Mouse (Mus musculus): ENCODE measurements around the gene Atp13a4. TPM values are rescaled to one million over a fixed set of nuclear protein-coding genes. Genes with fewer than 3 reads are reported as not detected.

The Atp13a4 gene
- polyA plus RNA-seq, 1 experiment, result not detected

DNA sequence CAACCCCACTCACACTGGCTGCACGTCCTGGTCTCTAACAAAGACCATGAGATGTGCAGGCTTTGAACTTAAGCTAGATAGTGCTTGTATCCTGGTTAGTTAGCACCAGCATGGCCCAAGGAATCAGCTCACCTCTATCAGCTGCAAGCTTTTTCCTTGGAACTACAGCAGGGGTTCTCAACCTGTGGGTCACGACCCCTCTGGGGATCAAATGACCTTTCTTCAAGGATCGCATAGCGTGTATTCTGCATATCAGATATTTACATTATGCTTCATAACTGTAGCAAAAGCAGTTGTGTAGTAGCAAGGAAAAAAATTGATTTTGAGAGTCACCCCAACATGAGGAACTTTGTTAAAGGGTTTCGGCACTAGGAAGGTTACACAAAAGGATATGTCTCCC lies 15.0 kb upstream of the Atp13a4 start:
- no peaks in the 10 kb centered on the region for H3K4me1 ChIP-seq (ENCODE audit: control insufficient read depth, insufficient read depth, low read length)
- no peak overlapping the region for H3K27ac ChIP-seq (ENCODE audit: control insufficient read depth, insufficient read depth, low read depth, low read length, poor library complexity)
- H3K4me3 ChIP-seq (replicated peaks; ENCODE audit: control insufficient read depth, low read depth, low read length), result no peak overlapping the region
- no peak for TF ChIP-seq POLR2A (IDR thresholded peaks at IDR 0.05; ENCODE audit: borderline replicate concordance, control insufficient read depth, low read depth, low read length)
- TF ChIP-seq CTCF (IDR thresholded peaks at IDR 0.05; ENCODE audit: control insufficient read depth, insufficient read depth, low read length), result no peak
- 87% methylated on average over 5 of the region's 5 CpGs for WGBS

DNA sequence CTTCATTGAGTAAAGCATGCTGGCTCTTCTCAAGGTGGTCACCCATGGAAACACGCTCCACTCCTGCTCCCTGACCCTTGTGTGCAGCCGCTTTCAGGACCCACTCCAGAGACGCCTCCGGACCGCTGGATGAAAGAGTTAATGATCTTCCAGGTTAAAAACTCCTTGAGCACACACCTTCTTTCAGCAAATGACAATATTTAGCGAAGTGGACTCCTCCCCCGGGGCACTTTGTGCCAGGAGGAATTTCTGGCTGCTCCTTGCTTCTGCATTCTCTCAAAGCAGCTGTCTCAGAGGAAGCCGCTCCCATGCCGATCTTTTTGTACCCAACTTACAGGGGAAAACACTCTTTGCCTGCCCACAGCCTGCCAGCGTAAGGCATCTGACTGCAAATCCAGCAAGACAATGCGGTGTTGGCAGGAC lies 3.4 kb downstream of the Atp13a4 start:
- TF ChIP-seq POLR2A (IDR thresholded peaks at IDR 0.05; ENCODE audit: borderline replicate concordance, control insufficient read depth, low read depth, low read length), result no peak
- no peak for TF ChIP-seq CTCF (IDR thresholded peaks at IDR 0.05; ENCODE audit: control insufficient read depth, insufficient read depth, low read length)
- no peak overlapping the region for H3K27ac ChIP-seq (ENCODE audit: control insufficient read depth, insufficient read depth, low read depth, low read length, poor library complexity)
- H3K4me3 ChIP-seq (replicated peaks; ENCODE audit: control insufficient read depth, low read depth, low read length), result no peak overlapping the region
- no peaks in the 10 kb centered on the region for H3K4me1 ChIP-seq (ENCODE audit: control insufficient read depth, insufficient read depth, low read length)
- WGBS, result 84% methylated on average over 11 of the region's 11 CpGs

DNA sequence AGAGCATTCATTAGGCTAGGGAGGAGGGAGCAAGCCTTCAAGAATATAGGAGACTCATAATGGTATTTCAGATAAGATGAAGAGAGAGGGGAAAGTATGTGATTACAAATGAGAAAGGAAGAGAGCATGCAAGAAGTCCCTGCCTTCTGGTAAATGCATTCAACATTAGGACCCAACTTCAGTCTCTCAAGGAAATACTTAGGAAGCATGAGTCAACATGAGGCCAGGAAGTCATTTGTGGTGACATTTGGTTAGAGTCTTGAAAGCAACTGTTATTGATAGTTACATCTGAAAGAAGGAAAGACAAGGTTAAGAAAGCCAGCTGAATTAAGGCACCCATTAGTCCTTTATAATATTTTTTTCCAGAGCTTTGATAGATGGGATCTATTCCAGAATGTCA lies 4.8 kb downstream of the Atp13a4 start:
- Histone ChIP-seq H3K4me3 (replicated peaks; ENCODE audit: control insufficient read depth, low read depth, low read length) (no peak overlapping the region), H3K27ac (ENCODE audit: control insufficient read depth, insufficient read depth, low read depth, low read length, poor library complexity) (no peak overlapping the region), H3K4me1 (ENCODE audit: control insufficient read depth, insufficient read depth, low read length) (no peaks in the 10 kb centered on the region)
- TF ChIP-seq POLR2A (IDR thresholded peaks at IDR 0.05; ENCODE audit: borderline replicate concordance, control insufficient read depth, low read depth, low read length) (no peak), CTCF (IDR thresholded peaks at IDR 0.05; ENCODE audit: control insufficient read depth, insufficient read depth, low read length) (no peak)

DNA sequence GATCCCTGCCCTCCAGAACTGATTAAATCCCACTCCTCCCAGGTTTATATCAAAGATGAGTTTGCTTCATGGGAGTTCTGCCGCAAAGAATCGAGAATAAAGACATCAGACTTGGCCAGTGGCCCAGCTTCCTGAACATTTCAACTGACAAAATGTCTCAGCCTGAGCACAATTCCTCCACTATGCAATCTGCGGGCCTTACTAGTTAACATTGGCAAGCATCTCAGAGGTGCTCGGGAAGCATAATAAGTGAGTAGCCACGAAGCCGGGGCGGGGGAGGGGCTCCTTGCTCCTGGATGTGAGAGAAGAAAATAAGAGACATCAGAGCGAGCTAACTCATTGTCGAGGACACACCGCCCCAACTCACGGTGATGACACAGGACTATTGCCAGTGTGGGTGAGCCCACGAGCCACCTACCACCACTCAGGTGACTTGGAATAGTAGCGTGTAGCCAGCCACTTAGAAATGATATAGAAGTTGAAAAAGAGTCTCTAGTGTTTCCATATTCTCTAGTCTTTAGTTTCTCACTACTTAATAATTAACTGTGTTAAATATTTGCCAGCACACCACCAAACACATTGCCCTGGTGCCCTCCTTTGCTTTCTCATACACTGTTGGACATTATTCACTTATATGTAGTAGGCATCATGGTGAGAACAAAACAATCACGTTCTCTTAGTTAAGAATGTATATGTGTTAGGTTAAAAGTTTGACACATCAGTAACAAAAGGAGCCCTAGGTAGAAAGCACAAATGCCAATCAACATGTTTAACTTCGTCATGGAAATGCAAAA lies 8.1 kb downstream of the Atp13a4 start:
- no peaks in the 10 kb centered on the region for H3K4me1 ChIP-seq (ENCODE audit: control insufficient read depth, insufficient read depth, low read length)
- TF ChIP-seq POLR2A (IDR thresholded peaks at IDR 0.05; ENCODE audit: borderline replicate concordance, control insufficient read depth, low read depth, low read length) (no peak), CTCF (IDR thresholded peaks at IDR 0.05; ENCODE audit: control insufficient read depth, insufficient read depth, low read length) (no peak)
- H3K27ac ChIP-seq (ENCODE audit: control insufficient read depth, insufficient read depth, low read depth, low read length, poor library complexity), result no peak overlapping the region
- 78% methylated on average over 15 of the region's 15 CpGs for WGBS
- no peak overlapping the region for H3K4me3 ChIP-seq (replicated peaks; ENCODE audit: control insufficient read depth, low read depth, low read length)

DNA sequence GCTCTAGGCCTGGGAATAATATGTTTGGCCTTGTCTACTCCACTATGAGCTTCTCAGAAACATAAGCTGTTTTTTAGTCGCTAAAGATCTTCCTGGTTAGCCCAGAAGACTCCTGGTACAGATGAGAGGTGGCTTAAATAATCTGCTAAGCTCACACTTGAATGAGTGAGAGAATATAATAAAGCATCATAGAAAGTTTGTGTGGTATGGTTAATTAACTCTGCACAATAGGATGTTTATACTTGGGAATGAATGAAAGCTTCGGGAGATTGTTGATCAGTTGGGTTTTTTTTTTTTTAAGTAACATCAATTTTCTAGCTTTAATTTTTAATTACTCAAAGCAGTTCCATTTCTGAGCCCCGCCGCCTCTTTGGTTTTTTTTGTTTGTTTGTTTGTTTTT lies 8.8 kb downstream of the Atp13a4 start:
- no peaks in the 10 kb centered on the region for H3K4me1 ChIP-seq (ENCODE audit: control insufficient read depth, insufficient read depth, low read length)
- 72% methylated on average over 4 of the region's 4 CpGs for WGBS
- TF ChIP-seq CTCF (IDR thresholded peaks at IDR 0.05; ENCODE audit: control insufficient read depth, insufficient read depth, low read length) (no peak), POLR2A (IDR thresholded peaks at IDR 0.05; ENCODE audit: borderline replicate concordance, control insufficient read depth, low read depth, low read length) (no peak)
- no peak overlapping the region for H3K27ac ChIP-seq (ENCODE audit: control insufficient read depth, insufficient read depth, low read depth, low read length, poor library complexity)
- no peak overlapping the region for H3K4me3 ChIP-seq (replicated peaks; ENCODE audit: control insufficient read depth, low read depth, low read length)

DNA sequence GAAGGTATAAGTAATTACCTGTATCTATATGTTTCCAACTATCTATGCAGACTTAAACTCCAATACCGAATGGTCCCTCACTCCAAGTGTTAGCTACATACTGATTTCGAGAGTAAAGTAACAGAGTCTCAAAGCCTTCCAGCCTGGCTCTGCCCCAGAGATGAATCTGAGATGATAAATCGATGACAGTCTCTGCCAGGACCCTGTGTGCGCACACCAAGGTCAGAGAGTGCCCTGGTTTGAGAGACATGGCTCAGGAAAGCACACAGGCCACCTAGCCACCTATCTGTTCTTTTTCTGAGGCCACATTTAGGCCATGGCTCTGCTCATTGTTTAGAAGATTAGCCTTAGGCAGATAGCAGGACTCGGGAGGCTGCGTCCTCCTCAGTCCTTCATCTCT lies 11.0 kb downstream of the Atp13a4 start:
- Histone ChIP-seq H3K4me1 (ENCODE audit: control insufficient read depth, insufficient read depth, low read length) (no peaks in the 10 kb centered on the region), H3K4me3 (replicated peaks; ENCODE audit: control insufficient read depth, low read depth, low read length) (no peak overlapping the region), H3K27ac (ENCODE audit: control insufficient read depth, insufficient read depth, low read depth, low read length, poor library complexity) (no peak overlapping the region)
- TF ChIP-seq POLR2A (IDR thresholded peaks at IDR 0.05; ENCODE audit: borderline replicate concordance, control insufficient read depth, low read depth, low read length), result no peak
- no peak for TF ChIP-seq CTCF (IDR thresholded peaks at IDR 0.05; ENCODE audit: control insufficient read depth, insufficient read depth, low read length)
- 72% methylated on average over 6 of the region's 6 CpGs for WGBS

DNA sequence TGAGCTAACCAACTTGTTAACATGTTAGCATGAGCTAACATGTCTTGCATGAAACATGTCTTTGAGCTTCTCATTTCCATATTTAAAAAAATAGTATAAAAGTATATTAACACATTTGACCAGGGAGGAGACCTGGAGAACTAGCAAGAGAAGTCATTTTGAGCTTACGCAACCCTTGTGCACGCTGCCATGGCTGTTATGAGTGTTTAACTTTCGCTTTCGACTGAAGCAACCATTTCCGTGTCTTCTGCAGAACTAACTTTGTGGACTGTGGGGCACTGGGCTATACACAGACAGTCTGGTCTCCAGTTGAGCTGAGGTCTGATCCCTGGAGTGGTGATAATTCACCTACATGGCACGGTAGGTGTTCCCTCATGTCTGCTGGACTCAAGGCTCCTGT lies 17.6 kb downstream of the Atp13a4 start:
- Histone ChIP-seq H3K4me3 (replicated peaks; ENCODE audit: control insufficient read depth, low read depth, low read length) (no peak overlapping the region), H3K4me1 (ENCODE audit: control insufficient read depth, insufficient read depth, low read length) (no peaks in the 10 kb centered on the region), H3K27ac (ENCODE audit: control insufficient read depth, insufficient read depth, low read depth, low read length, poor library complexity) (no peak overlapping the region)
- WGBS, result 65% methylated on average over 6 of the region's 6 CpGs
- TF ChIP-seq POLR2A (IDR thresholded peaks at IDR 0.05; ENCODE audit: borderline replicate concordance, control insufficient read depth, low read depth, low read length), result no peak
- TF ChIP-seq CTCF (IDR thresholded peaks at IDR 0.05; ENCODE audit: control insufficient read depth, insufficient read depth, low read length), result no peak

DNA sequence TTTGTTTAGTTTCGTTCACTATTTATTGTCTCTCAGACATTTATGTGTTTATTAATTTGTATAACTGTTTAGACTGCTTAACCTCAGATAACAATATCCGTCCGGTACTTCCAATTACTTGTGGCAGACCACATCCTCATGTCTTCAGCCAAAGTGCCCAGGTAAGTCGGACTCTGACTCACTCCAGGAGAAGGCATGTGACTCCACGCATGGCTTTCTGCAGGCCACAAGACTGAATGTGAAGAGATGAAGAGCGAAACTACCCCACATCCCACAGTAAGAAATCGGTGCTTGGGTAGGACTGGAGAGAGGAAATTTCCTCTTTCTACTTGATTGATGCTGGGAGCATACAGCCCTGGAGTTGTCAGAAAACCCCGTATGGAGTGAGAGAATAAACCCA lies 18.1 kb downstream of the Atp13a4 start:
- 77% methylated on average over 8 of the region's 8 CpGs for WGBS
- TF ChIP-seq CTCF (IDR thresholded peaks at IDR 0.05; ENCODE audit: control insufficient read depth, insufficient read depth, low read length), result no peak
- no peaks in the 10 kb centered on the region for H3K4me1 ChIP-seq (ENCODE audit: control insufficient read depth, insufficient read depth, low read length)
- no peak overlapping the region for H3K4me3 ChIP-seq (replicated peaks; ENCODE audit: control insufficient read depth, low read depth, low read length)
- no peak overlapping the region for H3K27ac ChIP-seq (ENCODE audit: control insufficient read depth, insufficient read depth, low read depth, low read length, poor library complexity)

DNA sequence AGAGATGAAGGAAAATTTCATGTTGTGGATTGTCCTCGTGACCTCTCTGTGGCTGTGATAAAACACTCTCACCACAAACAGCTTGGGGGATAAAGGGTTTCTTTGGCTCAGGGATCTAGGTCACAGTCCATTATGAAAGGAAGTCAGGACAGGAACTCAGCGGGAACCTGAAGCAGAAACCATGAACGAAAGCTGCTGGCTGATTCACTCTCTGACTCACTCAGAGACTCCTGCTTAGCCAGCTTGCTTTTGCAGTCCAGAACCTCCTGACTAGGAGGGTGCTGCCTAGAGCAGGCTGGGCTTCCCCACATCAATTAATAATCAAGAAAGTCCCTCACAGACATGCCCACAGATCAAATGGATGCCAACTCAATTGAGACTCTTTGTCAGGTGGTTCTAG lies 32.2 kb downstream of the Atp13a4 start:
- 48% methylated on average over 3 of the region's 3 CpGs for WGBS
- Histone ChIP-seq H3K4me1 (ENCODE audit: control insufficient read depth, insufficient read depth, low read length) (no peaks in the 10 kb centered on the region), H3K27ac (ENCODE audit: control insufficient read depth, insufficient read depth, low read depth, low read length, poor library complexity) (no peak overlapping the region), H3K4me3 (replicated peaks; ENCODE audit: control insufficient read depth, low read depth, low read length) (no peak overlapping the region)
- no peak for TF ChIP-seq CTCF (IDR thresholded peaks at IDR 0.05; ENCODE audit: control insufficient read depth, insufficient read depth, low read length)
- TF ChIP-seq POLR2A (IDR thresholded peaks at IDR 0.05; ENCODE audit: borderline replicate concordance, control insufficient read depth, low read depth, low read length), result no peak
